Mouse (Mus musculus): ENCODE data around the gene Acvr1. TPM values are rescaled to one million over a fixed set of nuclear protein-coding genes. Genes with fewer than 3 reads are reported as not detected.

Gene Acvr1
- total RNA-seq, 2 experiments from 2014 or later = 36.5 to 140 TPM

- no peak for DNase-seq
Observed at GRCm38 (mm10) chr2:58408926-58409634, 157.9 kb downstream of the Acvr1 start.

- DNase-seq = peak; percentile 40 to 60
Observed at GRCm38 (mm10) chr2:58403481-58403880, 163.5 kb downstream of the Acvr1 start.

GRCm38 (mm10) chr2:58388601-58389000, 178.4 kb downstream of the Acvr1 start:
- DNase-seq = no peak

GRCm38 (mm10) chr2:58380020-58380419, 186.9 kb downstream of the Acvr1 start:
- DNase-seq = no peak

- no peak for DNase-seq
Observed at GRCm38 (mm10) chr2:58379475-58379874, 187.5 kb downstream of the Acvr1 start.

- no peak for DNase-seq
Observed at GRCm38 (mm10) chr2:58377417-58378130, 189.4 kb downstream of the Acvr1 start.

- DNase-seq = no peak
Observed at GRCm38 (mm10) chr2:58366196-58366595, 200.8 kb downstream of the Acvr1 start.

GRCm38 (mm10) chr2:58361361-58362046, 205.5 kb downstream of the Acvr1 start:
- no peak for DNase-seq

- DNase-seq = no peak
Observed at GRCm38 (mm10) chr2:58358132-58358460, 208.9 kb downstream of the Acvr1 start.

GRCm38 (mm10) chr2:58357414-58358131, 209.4 kb downstream of the Acvr1 start, which contains the start of gene Acvr1c:
Gene Acvr1c, minus strand, starts transcription at chr2:58357895.
- peak; percentile 86 to 90 for DNase-seq

- DNase-seq = peak in 1 of 2 experiments; percentile 27
Observed at GRCm38 (mm10) chr2:58357068-58357413, 209.9 kb downstream of the Acvr1 start.

GRCm38 (mm10) chr2:58354389-58354788, 212.6 kb downstream of the Acvr1 start:
- DNase-seq = peak in 1 of 2 experiments; percentile 13

- DNase-seq = peak in 1 of 2 experiments; percentile 23
Observed at GRCm38 (mm10) chr2:58352846-58353245, 214.1 kb downstream of the Acvr1 start.

- no peak for DNase-seq
Observed at GRCm38 (mm10) chr2:58350657-58351056, 216.3 kb downstream of the Acvr1 start.

Other genes starting within 250 kb of the Acvr1 start
- 10 to 100 TPM; 17.9 to 35.5 TPM for gene Acvr1c, start 209.3 kb downstream of the Acvr1 start, total RNA-seq (2021)
- gene Gm17409, start 97.0 kb downstream of the Acvr1 start, total RNA-seq (2021) = not detected
- 10 to 100 TPM; 12.5 to 16.0 TPM for gene Upp2, start 141 bp upstream of the Acvr1 start, total RNA-seq (2021)